Mouse (Mus musculus) stomach, postnatal 0 days (tissue): Measurements from ENCODE around the gene Vangl1. TPM values are rescaled to one million over a fixed set of nuclear protein-coding genes. Genes with fewer than 3 reads are reported as not detected.

Source experiments
- ATAC-seq: fragments of 200-750 bp; cut with Nextera tagmentation; 2 replicates; pipeline ENCODE4 v1.8.0; 2017; ENCODE audit not compliant: low FRiP score, low TSS enrichment
- DNase-seq: peaks from one replicate; pipeline ENCODE4 v3.0.0-alpha.2; 2016; ENCODE audit warnings: low spot score
- H3K27ac ChIP-seq: fragments of 300-500 bp; sonication (generic); replicated peaks from 2 replicates; pipeline ENCODE4 v1.5.1; 2014; ENCODE audit warnings: mild to moderate bottlenecking, control low read depth
- H3K27me3 ChIP-seq: fragments of 300-500 bp; sonication (generic); 2 replicates; pipeline ENCODE4 v1.6.1; 2014; ENCODE audit warnings: low read length; ENCODE audit not compliant: control insufficient read depth, insufficient read depth
- H3K36me3 ChIP-seq: fragments of 300-500 bp; sonication (generic); 2 replicates; pipeline ENCODE4 v1.6.1; 2014; ENCODE audit warnings: low read length, mixed read lengths; ENCODE audit not compliant: control insufficient read depth, insufficient read depth
- H3K4me1 ChIP-seq: fragments of 300-500 bp; sonication (generic); replicated peaks from 2 replicates; pipeline ENCODE4 v1.6.1; 2014; ENCODE audit warnings: antibody characterized with exemption; ENCODE audit not compliant: control insufficient read depth, insufficient read depth
- H3K4me2 ChIP-seq: fragments of 300-500 bp; sonication (generic); replicated peaks from 2 replicates; pipeline ENCODE4 v1.6.1; 2014; ENCODE audit warnings: low read depth, mild to moderate bottlenecking, control low read depth, moderate library complexity
- H3K4me3 ChIP-seq: fragments of 300-500 bp; sonication (generic); 2 replicates; pipeline ENCODE4 v1.5.1; 2014; ENCODE audit warnings: low read depth, low read length, control low read depth
- H3K9ac ChIP-seq: fragments of 300-500 bp; sonication (generic); 2 replicates; pipeline ENCODE4 v1.6.1; 2014; ENCODE audit warnings: mild to moderate bottlenecking, low read length, control low read depth, mixed read lengths
- H3K9me3 ChIP-seq: fragments of 300-500 bp; sonication (generic); 2 replicates; pipeline ENCODE4 v1.6.1; 2016; ENCODE audit warnings: low read length; ENCODE audit not compliant: control insufficient read depth
- CTCF ChIP-seq: IDR thresholded peaks from 2 replicates; pipeline ENCODE4 v1.5.1; 2016; ENCODE audit warnings: antibody characterized with exemption, low read depth, mild to moderate bottlenecking, moderate library complexity
- EP300 ChIP-seq: optimal IDR thresholded peaks from 2 replicates; pipeline ENCODE3; 2016; ENCODE audit warnings: antibody characterized with exemption
- WGBS: fragments of 180-500 bp; shearing (Covaris S2); extraction: QIAGEN DNeasy Blood & Tissue Kit; methylation state at CpG from one replicate; pipeline ENCODE4 v1.1.7; 2014; 5-methylcytosine and 5-hydroxymethylcytosine counted together
- polyA plus RNA-seq: library from polyadenylated mRNA; unstranded; fragments of >200 nt; fragmentation: Nextera tagmentation; extraction: Ambion mirVana; gene quantifications from 2 replicates; pipeline ENCODE4 v1.2.1, GENCODE M21; 2015

The Vangl1 gene
- polyA plus RNA-seq, 1 experiment from 2014 or later, result 14.1 TPM

GRCm38 (mm10) chr3:102158759-102159422, 45.6 kb downstream of the Vangl1 start:
- peaks cover 12% of the 10 kb centered on the region for H3K36me3 ChIP-seq
- no peak overlapping the region for H3K9ac ChIP-seq
- H3K9me3 ChIP-seq, result no peaks in the 10 kb centered on the region
- H3K27ac ChIP-seq, result peak overlapping the region; percentile 75
- TF ChIP-seq EP300, result no peak
- TF ChIP-seq CTCF, result no peak
- H3K4me2 ChIP-seq, result no peak overlapping the region
- H3K4me3 ChIP-seq, result no peak overlapping the region
- peaks cover 9% of the 10 kb centered on the region; the same call in 1 of the 2 replicates for H3K4me1 ChIP-seq
- DNase-seq (peak; percentile 39), ATAC-seq (peak; percentile 50; the same call in 1 of the 2 replicates)
- H3K27me3 ChIP-seq, result no peaks in the 10 kb centered on the region
- 61% methylated on average over 14 of the region's 14 CpGs for WGBS

GRCm38 (mm10) chr3:102157652-102158051, 46.8 kb downstream of the Vangl1 start:
- Histone ChIP-seq H3K27ac (peak overlapping the region; percentile 86), H3K4me2 (no peak overlapping the region), H3K4me3 (no peak overlapping the region), H3K36me3 (peaks cover 4% of the 10 kb centered on the region), H3K9me3 (no peaks in the 10 kb centered on the region), H3K4me1 (peaks cover 9% of the 10 kb centered on the region), H3K27me3 (no peaks in the 10 kb centered on the region), H3K9ac (no peak overlapping the region)
- ATAC-seq (peak; percentile 79), DNase-seq (peak; percentile 47)
- WGBS, result 63% methylated on average over 6 of the region's 6 CpGs
- TF ChIP-seq CTCF, result no peak
- TF ChIP-seq EP300, result no peak

- no peak for DNase-seq
- Histone ChIP-seq H3K4me2 (no peak overlapping the region), H3K9ac (no peak overlapping the region), H3K9me3 (no peaks in the 10 kb centered on the region), H3K27ac (peak overlapping the region; percentile 86), H3K27me3 (no peaks in the 10 kb centered on the region), H3K36me3 (peaks cover 3% of the 10 kb centered on the region), H3K4me3 (no peak overlapping the region), H3K4me1 (peaks cover 9% of the 10 kb centered on the region)
- TF ChIP-seq CTCF (no peak), EP300 (no peak)
- no peak for ATAC-seq
- WGBS, result 65% methylated on average over 7 of the region's 7 CpGs
These were observed 47.8 kb downstream of the Vangl1 start for GRCm38 (mm10) chr3:102156737-102157136.

- Histone ChIP-seq H3K4me2 (no peak overlapping the region), H3K27ac (peak overlapping the region; percentile 49; the same call in 1 of the 2 replicates), H3K27me3 (no peaks in the 10 kb centered on the region), H3K4me3 (no peak overlapping the region), H3K4me1 (peaks cover 9% of the 10 kb centered on the region), H3K9me3 (no peaks in the 10 kb centered on the region), H3K9ac (no peak overlapping the region), H3K36me3 (peaks cover 3% of the 10 kb centered on the region)
- DNase-seq, result peak; percentile 32
- 67% methylated on average over 7 of the region's 7 CpGs for WGBS
- no peak; the same call in 1 of the 2 replicates for ATAC-seq
- TF ChIP-seq CTCF (no peak), EP300 (no peak)
These were observed 50.4 kb downstream of the Vangl1 start for GRCm38 (mm10) chr3:102154107-102154506.

- Histone ChIP-seq H3K4me3 (no peak overlapping the region), H3K9ac (0 out of 2 replicates have a peak overlapping the region, but pooled peaks have one; percentile 36)
- 35% methylated on average over 4 of the region's 4 CpGs for WGBS
These were observed 51.6 kb downstream of the Vangl1 start for GRCm38 (mm10) chr3:102152872-102153271.

GRCm38 (mm10) chr3:102152471-102152870, 52.0 kb downstream of the Vangl1 start:
- peak overlapping the region; percentile 6; the same call in 1 of the 2 replicates for H3K4me2 ChIP-seq
- TF ChIP-seq EP300 (no peak), CTCF (no peak)
- 46% methylated on average over 4 of the region's 4 CpGs for WGBS
- peak; percentile 30 for ATAC-seq
- no peak overlapping the region for H3K4me3 ChIP-seq
- 0 out of 2 replicates have a peak overlapping the region, but pooled peaks have one; percentile 36 for H3K9ac ChIP-seq
- peaks cover 3% of the 10 kb centered on the region for H3K36me3 ChIP-seq
- DNase-seq, result peak; percentile 39
- H3K27me3 ChIP-seq, result no peaks in the 10 kb centered on the region
- H3K27ac ChIP-seq, result peak overlapping the region; percentile 79
- no peaks in the 10 kb centered on the region for H3K9me3 ChIP-seq
- H3K4me1 ChIP-seq, result peaks cover 5% of the 10 kb centered on the region

More at GRCm38 (mm10) chr3:102152872-102153271, 51.6 kb downstream of the Vangl1 start:
- ATAC-seq (peak; percentile 65), DNase-seq (peak; percentile 77)
- Histone ChIP-seq H3K9me3 (no peaks in the 10 kb centered on the region), H3K36me3 (peaks cover 3% of the 10 kb centered on the region), H3K27me3 (no peaks in the 10 kb centered on the region), H3K27ac (peak overlapping the region; percentile 79), H3K4me1 (peaks cover 7% of the 10 kb centered on the region), H3K4me2 (peak overlapping the region; percentile 6; the same call in 1 of the 2 replicates)
- TF ChIP-seq CTCF (no peak), EP300 (no peak)
